Mouse (Mus musculus) lung, postnatal 0 days (tissue): Measurements from ENCODE around the gene Nr6a1. TPM values are rescaled to one million over a fixed set of nuclear protein-coding genes. Genes with fewer than 3 reads are reported as not detected.

ENCODE experiments used
- ATAC-seq: fragments of 200-750 bp; cut with Nextera tagmentation; 2 replicates; pipeline ENCODE4 v1.8.0; 2017; ENCODE audit warnings: moderate library complexity
- DNase-seq: peaks from one replicate; pipeline ENCODE4 v3.0.0-alpha.2; 2016; ENCODE audit warnings: low spot score
- H3K27ac ChIP-seq: fragments of 300-500 bp; sonication (generic); 2 replicates; pipeline ENCODE4 v1.5.1; 2014; ENCODE audit warnings: antibody characterized with exemption, mild to moderate bottlenecking, low read length, mixed read lengths
- H3K27me3 ChIP-seq: fragments of 300-500 bp; sonication (generic); replicated peaks from 2 replicates; pipeline ENCODE4 v1.6.1; 2014; ENCODE audit warnings: low read length, mixed read lengths; ENCODE audit not compliant: insufficient read depth
- H3K36me3 ChIP-seq: fragments of 300-500 bp; sonication (generic); 2 replicates; pipeline ENCODE4 v1.6.1; 2014; ENCODE audit warnings: low read length, mixed read lengths; ENCODE audit not compliant: insufficient read depth
- H3K4me1 ChIP-seq: fragments of 300-500 bp; sonication (generic); 2 replicates; pipeline ENCODE4 v1.6.1; 2014; ENCODE audit warnings: antibody characterized with exemption, low read depth, low read length, mixed read lengths; ENCODE audit not compliant: insufficient read depth
- H3K4me2 ChIP-seq: fragments of 300-500 bp; sonication (generic); replicated peaks from 2 replicates; pipeline ENCODE4 v1.6.1; 2014; ENCODE audit warnings: low read depth, mild to moderate bottlenecking, low read length, moderate library complexity, mixed read lengths
- H3K4me3 ChIP-seq: fragments of 300-500 bp; sonication (generic); 2 replicates; pipeline ENCODE4 v1.5.1; 2014; ENCODE audit warnings: low read depth, low read length
- H3K9ac ChIP-seq: fragments of 300-500 bp; sonication (generic); replicated peaks from 2 replicates; pipeline ENCODE4 v1.6.1; 2014; ENCODE audit warnings: low read depth, mild to moderate bottlenecking
- H3K9me3 ChIP-seq: fragments of 300-500 bp; sonication (generic); 2 replicates; pipeline ENCODE4 v1.6.1; 2016; ENCODE audit warnings: low read length, mixed read lengths
- CTCF ChIP-seq: IDR thresholded peaks from 2 replicates; pipeline ENCODE4 v1.5.1; 2016; ENCODE audit warnings: antibody characterized with exemption, mild to moderate bottlenecking
- EP300 ChIP-seq: IDR thresholded peaks from 2 replicates; pipeline ENCODE4 v1.6.1; 2016; ENCODE audit warnings: antibody characterized with exemption, mild to moderate bottlenecking, control low read depth
- WGBS: fragments of 180-500 bp; shearing (Covaris S2); extraction: QIAGEN DNeasy Blood & Tissue Kit; methylation state at CpG from one replicate; pipeline ENCODE4 v1.1.7; 2014; 5-methylcytosine and 5-hydroxymethylcytosine counted together
- polyA plus RNA-seq: library from polyadenylated mRNA; unstranded; fragments of >200 nt; fragmentation: Nextera tagmentation; extraction: Ambion mirVana; gene quantifications from 2 replicates; pipeline ENCODE4 v1.2.1, GENCODE M21; 2015

The Nr6a1 gene
- 0.53 and 0.74 TPM in 2 replicates for polyA plus RNA-seq

DNA sequence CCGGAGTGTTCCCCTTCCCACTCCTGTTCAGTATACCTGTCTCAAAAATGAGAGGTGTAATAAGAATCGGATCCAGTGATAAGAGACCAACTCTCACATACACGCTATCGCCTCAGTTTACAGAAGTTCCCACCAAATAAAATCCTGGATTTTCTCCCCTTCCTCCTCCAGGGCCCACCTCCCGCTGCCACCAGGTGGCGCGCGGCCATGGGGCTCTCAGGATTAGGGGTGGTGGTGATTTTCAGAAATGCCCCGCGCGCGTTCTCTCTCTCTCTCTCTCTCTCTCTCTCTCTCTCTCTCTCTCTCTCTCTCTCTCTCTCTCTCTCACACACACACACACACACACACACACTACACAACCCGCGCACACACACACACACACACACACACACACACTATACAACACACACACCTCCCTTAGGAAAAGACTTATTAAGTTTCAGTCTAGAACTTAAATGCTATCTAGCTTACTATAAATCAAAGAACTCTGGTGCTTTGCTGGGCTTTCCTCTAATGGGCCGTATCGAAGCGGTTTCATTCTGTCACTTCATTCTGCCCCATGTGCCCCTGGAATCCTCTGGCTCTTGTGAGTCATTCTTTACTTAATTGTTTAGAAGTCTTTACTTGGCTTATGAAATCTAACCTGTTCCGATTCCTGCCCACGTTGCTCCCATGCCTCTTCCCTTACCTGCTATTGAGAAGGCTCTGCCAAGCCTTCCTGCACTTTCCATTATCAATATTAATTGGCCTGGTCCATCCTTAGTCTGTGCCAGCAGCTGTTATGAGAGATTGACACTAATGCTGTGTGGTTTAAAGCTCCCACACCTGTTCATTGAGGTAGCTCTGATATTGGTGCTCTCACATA is at the start of gene Nr6a1:
Nr6a1 (minus strand) TSS at position 574 of the 865 bp plus-strand sequence.
- ATAC-seq (peak; percentile 57), DNase-seq (peak; percentile 84)
- no peaks in the 10 kb centered on the region for H3K36me3 ChIP-seq
- 0 out of 2 replicates have a peak within 1 kb of the TSS, but pooled peaks have one; percentile 16 for H3K27ac ChIP-seq
- H3K9me3 ChIP-seq: no peaks in the 10 kb centered on the region
- H3K4me2 ChIP-seq: peak within 1 kb of the TSS; percentile 99
- WGBS: 6% methylated on average over 19 of the region's 19 CpGs
- H3K9ac ChIP-seq: no peak within 1 kb of the TSS
- H3K27me3 ChIP-seq: 0 out of 2 replicates have a peak, but pooled peaks cover 8% of the 10 kb centered on the region
- TF ChIP-seq CTCF (peak; percentile 91), EP300 (no peak)
- H3K4me3 ChIP-seq: peak within 1 kb of the TSS; percentile 32
- peaks cover 8% of the 10 kb centered on the region; the same call in 1 of the 2 replicates for H3K4me1 ChIP-seq

DNA sequence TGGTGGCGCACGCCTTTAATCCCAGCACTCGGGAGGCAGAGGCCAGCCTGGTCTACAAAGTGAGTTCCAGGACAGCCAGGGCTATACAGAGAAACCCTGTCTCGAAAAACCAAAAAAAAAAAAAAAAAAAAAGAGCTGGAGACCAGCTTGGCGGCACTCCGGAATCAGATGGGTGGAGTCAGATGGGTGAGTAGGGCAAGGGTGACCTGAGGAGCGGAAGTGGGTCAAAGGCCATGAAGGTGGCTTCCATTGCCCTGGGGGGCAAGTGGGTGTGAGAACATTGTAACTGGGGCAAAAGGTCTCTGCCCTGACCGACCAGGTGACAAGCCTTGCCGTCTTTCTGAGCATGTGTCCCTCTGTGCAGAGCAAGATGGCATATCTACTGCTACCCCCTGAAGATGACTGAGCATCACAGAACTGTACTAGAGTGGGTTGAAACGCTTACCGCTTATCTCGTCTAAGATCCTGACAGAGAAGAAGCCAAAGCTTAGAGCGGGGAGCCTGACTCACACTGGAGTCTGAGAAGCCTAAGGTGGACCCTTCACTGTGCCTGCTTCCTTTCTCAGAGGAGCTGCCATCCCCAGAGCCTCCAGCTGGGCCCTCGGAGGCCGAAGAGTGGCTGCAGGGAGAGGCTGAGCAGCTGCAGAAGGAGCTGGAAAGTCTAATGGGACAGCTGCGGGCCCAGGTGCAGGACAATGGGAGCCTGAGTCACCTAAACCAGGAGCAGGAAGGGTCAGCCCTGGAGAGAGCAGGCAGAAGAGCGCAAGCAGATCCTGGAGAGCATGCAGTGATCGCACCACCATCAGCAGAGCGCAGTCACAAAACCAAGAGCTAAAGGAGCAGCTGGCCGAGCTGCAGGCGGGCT is 48.7 kb upstream of the Nr6a1 start:
- ATAC-seq: no peak
- H3K27me3 ChIP-seq: no peaks in the 10 kb centered on the region
- H3K9me3 ChIP-seq: no peaks in the 10 kb centered on the region
- no peaks in the 10 kb centered on the region for H3K36me3 ChIP-seq
- H3K9ac ChIP-seq: no peak overlapping the region
- 76% methylated on average over 20 of the region's 21 CpGs for WGBS
- no peaks in the 10 kb centered on the region for H3K4me1 ChIP-seq
- TF ChIP-seq EP300 (no peak), CTCF (no peak)
- no peak overlapping the region for H3K27ac ChIP-seq
- no peak overlapping the region for H3K4me2 ChIP-seq
- no peak for DNase-seq
- H3K4me3 ChIP-seq: no peak overlapping the region

DNA sequence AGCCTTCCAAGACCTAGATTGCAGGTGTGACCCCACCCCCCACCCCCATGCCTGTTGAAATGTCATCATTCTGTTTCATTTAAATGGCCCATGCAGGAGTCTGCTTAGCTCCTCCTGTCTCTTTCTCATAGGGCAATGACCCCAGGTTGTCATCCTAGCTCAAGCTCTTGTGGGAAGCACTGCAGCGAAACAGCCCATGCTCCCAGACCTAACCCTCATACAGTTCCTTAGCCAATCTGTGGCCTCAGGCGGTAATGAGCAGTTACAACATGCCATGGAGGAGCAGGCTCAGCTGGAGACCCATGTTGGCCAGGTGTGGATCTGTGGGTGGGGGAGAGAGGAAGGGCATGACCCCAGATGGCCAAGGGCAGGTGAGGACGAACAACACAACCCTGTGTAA is 47.7 kb upstream of the Nr6a1 start:
- no peak for TF ChIP-seq EP300
- TF ChIP-seq CTCF: no peak
- Histone ChIP-seq H3K27me3 (no peaks in the 10 kb centered on the region), H3K4me3 (no peak overlapping the region), H3K9me3 (no peaks in the 10 kb centered on the region), H3K4me2 (no peak overlapping the region), H3K36me3 (no peaks in the 10 kb centered on the region), H3K9ac (no peak overlapping the region), H3K27ac (no peak overlapping the region), H3K4me1 (no peaks in the 10 kb centered on the region)
- DNase-seq (no peak), ATAC-seq (no peak)
- 75% methylated on average over 3 of the region's 3 CpGs for WGBS

DNA sequence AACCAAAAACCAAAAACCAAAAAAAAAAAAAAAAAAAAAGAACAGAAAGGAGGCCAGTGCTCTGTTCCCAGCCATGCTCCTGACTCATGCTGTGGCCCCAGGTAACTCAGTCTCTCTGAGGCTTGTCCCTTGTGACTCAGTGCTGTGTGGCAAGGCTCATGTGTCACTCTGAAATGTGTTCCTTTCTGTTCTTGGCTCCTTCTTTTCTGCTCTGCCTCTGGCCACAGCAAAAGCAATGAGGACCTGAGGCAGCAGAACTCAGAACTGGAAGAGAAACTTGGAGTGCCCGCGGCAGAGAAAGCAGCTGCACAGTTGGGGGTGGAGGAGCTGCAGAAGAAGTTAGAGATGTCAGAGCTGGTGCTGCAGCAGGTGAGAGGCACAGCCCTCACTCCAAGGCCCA is 46.7 kb upstream of the Nr6a1 start:
- no peak for ATAC-seq
- WGBS: 55% methylated on average over 2 of the region's 2 CpGs
- TF ChIP-seq EP300: no peak

DNA sequence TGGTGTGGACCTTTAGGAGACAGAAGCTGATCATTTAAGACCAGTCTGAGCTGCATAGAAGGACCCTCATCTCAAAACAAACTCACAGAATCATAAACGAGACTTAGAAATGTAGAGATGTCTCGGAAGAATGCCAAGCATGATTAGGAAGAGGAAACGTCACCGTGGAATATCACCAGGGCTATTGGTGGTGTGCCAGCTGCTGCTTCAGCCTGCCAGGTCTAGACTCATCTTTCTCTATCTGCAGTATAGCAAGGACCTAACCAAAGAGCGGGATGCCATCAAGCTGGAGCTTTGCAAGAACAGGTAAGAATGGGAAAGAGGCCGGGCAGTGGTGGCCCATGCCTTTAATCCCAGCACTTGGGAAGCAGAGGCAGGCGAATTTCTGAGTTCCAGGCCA is 46.2 kb upstream of the Nr6a1 start:
- ATAC-seq (no peak), DNase-seq (no peak)
- H3K9me3 ChIP-seq: no peaks in the 10 kb centered on the region
- no peak for TF ChIP-seq CTCF
- H3K27me3 ChIP-seq: no peaks in the 10 kb centered on the region
- H3K36me3 ChIP-seq: no peaks in the 10 kb centered on the region
- 55% methylated on average over 7 of the region's 7 CpGs for WGBS
- no peak overlapping the region for H3K4me3 ChIP-seq
- no peak overlapping the region for H3K4me2 ChIP-seq
- no peak overlapping the region for H3K27ac ChIP-seq
- no peaks in the 10 kb centered on the region for H3K4me1 ChIP-seq
- no peak overlapping the region for H3K9ac ChIP-seq

More for the DNA sequence above, 46.7 kb upstream of the Nr6a1 start:
- Histone ChIP-seq H3K9me3 (no peaks in the 10 kb centered on the region), H3K27me3 (no peaks in the 10 kb centered on the region), H3K4me1 (no peaks in the 10 kb centered on the region), H3K9ac (no peak overlapping the region), H3K27ac (no peak overlapping the region), H3K4me3 (no peak overlapping the region), H3K4me2 (no peak overlapping the region), H3K36me3 (no peaks in the 10 kb centered on the region)
- DNase-seq: no peak

DNA sequence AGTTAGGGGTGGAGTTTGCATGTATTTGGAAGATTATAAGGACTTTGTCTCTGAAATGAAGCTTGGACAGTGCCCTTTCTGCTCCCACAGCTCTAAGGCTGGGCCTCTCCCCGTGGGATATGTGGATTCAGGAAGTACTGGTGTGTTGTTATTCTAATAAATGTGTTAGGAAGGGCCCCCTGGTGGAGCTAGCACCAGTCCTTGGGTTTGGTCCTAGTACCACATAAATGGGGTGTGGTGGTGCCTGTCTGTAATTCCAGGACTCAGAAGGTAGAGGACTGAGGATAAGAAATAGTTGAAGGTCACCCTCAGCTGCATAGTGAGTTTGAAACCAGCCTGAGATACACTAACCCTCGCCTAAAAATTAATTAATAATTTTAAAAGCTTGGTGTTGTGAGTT is 45.7 kb upstream of the Nr6a1 start:
- Histone ChIP-seq H3K36me3 (no peaks in the 10 kb centered on the region), H3K9ac (no peak overlapping the region), H3K27ac (no peak overlapping the region), H3K4me2 (no peak overlapping the region), H3K9me3 (no peaks in the 10 kb centered on the region), H3K27me3 (no peaks in the 10 kb centered on the region), H3K4me1 (no peaks in the 10 kb centered on the region), H3K4me3 (no peak overlapping the region)
- DNase-seq: no peak
- ATAC-seq: no peak
- TF ChIP-seq CTCF: peak; percentile 29; the same call in 1 of the 2 replicates
- no peak for TF ChIP-seq EP300
- WGBS: 21% methylated on average over 2 of the region's 2 CpGs
